Mouse (Mus musculus) liver, embryonic 14.5 days (tissue): ENCODE measurements around the gene Mdm2. TPM values are rescaled to one million over a fixed set of nuclear protein-coding genes. Genes with fewer than 3 reads are reported as not detected.

Source experiments
- ATAC-seq: fragments of 200-750 bp; cut with Nextera tagmentation; 2 replicates; pipeline ENCODE4 v1.8.0; 2017; ENCODE audit warnings: moderate number of reproducible peaks, mild to moderate bottlenecking, moderate library complexity; ENCODE audit not compliant: insufficient read depth
- DNase-seq, 3 experiments: peaks; one replicate each; pipeline ENCODE4 v3.0.0-alpha.2; 2012 to 2013; ENCODE audit warnings: low read depth in 3 of 3, low spot score in 3 of 3
- H3K27ac ChIP-seq: fragments of 300-500 bp; sonication (generic); 2 replicates; pipeline ENCODE4 v1.5.1; 2014; ENCODE audit warnings: moderate library complexity, mild to moderate bottlenecking, control low read depth, inconsistent platforms
- H3K27me3 ChIP-seq: fragments of 300-500 bp; sonication (generic); 2 replicates; pipeline ENCODE4 v1.6.1; 2014; ENCODE audit warnings: mild to moderate bottlenecking, low read length, moderate library complexity; ENCODE audit not compliant: control insufficient read depth, insufficient read depth
- H3K36me3 ChIP-seq: fragments of 300-500 bp; sonication (generic); replicated peaks from 2 replicates; pipeline ENCODE4 v1.6.1; 2014; ENCODE audit warnings: low read depth; ENCODE audit not compliant: control insufficient read depth, insufficient read depth
- H3K4me1 ChIP-seq, 2 experiments: fragments of 200-500 bp in 1 of 2; fragments of 300-500 bp in 1 of 2; sonication (generic) in 1 of 2; replicated peaks; 2 replicates each; pipeline ENCODE4 v1.6.1; 2012 to 2014; ENCODE audit warnings: antibody characterized with exemption in 1 of 2, inconsistent platforms in 1 of 2, low read length in 1 of 2; ENCODE audit not compliant: control insufficient read depth in 2 of 2, insufficient read depth in 2 of 2
- H3K4me2 ChIP-seq: fragments of 300-500 bp; sonication (generic); 2 replicates; pipeline ENCODE4 v1.6.1; 2014; ENCODE audit warnings: low read depth, mild to moderate bottlenecking, control low read depth, moderate library complexity
- H3K4me3 ChIP-seq, 2 experiments: fragments of 200-500 bp in 1 of 2; fragments of 300-500 bp in 1 of 2; sonication (generic) in 1 of 2; 2 replicates each; pipeline ENCODE4 v1.5.1; 2012 to 2014; ENCODE audit warnings: low read depth in 2 of 2, low read length in 2 of 2, mild to moderate bottlenecking in 2 of 2, control low read depth in 1 of 2, inconsistent platforms in 1 of 2, moderate library complexity in 1 of 2; ENCODE audit not compliant: insufficient read depth in 1 of 2
- H3K9ac ChIP-seq: fragments of 300-500 bp; sonication (generic); replicated peaks from 2 replicates; pipeline ENCODE4 v1.6.1; 2014; ENCODE audit warnings: mild to moderate bottlenecking, control low read depth, moderate library complexity
- H3K9me3 ChIP-seq: fragments of 300-500 bp; sonication (generic); 2 replicates; pipeline ENCODE4 v1.6.1; 2016; ENCODE audit warnings: low read length, mixed read lengths; ENCODE audit not compliant: control insufficient read depth
- CTCF ChIP-seq: IDR thresholded peaks from 2 replicates; pipeline ENCODE4 v1.5.1; 2016; ENCODE audit warnings: antibody characterized with exemption, low read depth, control low read depth
- EP300 ChIP-seq: IDR thresholded peaks from 2 replicates; pipeline ENCODE4 v1.6.1; 2016; ENCODE audit warnings: antibody characterized with exemption, low read depth
- WGBS: fragments of 180-500 bp; shearing (Covaris S2); extraction: QIAGEN DNeasy Blood & Tissue Kit; methylation state at CpG from one replicate; pipeline ENCODE4 v1.1.7; 2014; ENCODE audit not compliant: insufficient replicate concordance; 5-methylcytosine and 5-hydroxymethylcytosine counted together
- polyA plus RNA-seq, 2 experiments: library from polyadenylated mRNA; depleted of rRNA in 1 of 2; stranded (reverse) in 1 of 2; unstranded in 1 of 2; fragments of >200 nt; fragmentation: Nextera tagmentation in 1 of 2; extraction: Ambion mirVana in 1 of 2; gene quantifications; 2 replicates each; pipeline versions ENCODE4 v1.2.1 to v1.2.3; 2012 to 2014

Mdm2 gene
- polyA plus RNA-seq, 2 experiments, result 12.8 to 20.0 TPM

DNA sequence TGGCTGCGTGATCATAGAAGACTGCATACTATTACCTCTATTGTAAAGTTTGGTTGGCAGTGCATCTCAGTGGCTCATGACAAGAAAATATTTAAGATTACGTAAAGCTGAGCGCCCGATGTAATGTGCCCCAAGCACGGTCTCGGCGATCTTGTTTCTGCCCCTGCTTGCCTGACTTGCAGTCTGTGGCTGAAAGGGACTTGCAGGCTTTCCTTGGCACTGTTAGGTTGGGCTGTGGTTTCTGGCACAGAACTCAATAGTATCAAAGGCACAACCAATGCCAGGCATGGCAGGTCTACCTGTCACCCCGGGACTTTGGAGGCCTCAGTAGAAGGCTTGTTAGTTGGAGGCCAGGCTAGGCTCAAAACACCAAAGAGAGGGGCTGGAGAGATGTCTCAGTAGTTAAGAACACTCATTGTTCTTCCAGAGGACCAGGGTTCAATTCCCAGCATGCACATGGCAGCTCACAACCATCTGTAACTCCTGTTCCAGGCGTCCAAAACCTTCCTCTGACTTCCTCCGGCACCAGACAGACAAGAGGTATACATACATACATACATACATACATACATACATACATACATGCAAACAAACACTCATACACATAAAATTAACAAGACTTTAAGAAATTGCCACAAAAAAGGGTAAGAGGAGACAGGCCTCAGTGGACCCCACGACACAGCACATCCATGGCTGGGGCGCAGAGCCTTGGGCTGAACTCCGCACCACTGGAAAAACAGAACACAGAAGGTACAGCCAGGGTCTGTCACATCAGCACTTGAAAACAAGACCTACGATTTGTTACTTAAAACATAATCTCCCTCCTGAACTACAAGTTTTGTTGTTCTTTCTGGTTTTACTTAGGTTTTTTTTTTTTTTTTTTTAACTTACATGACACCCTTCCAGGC is 51.8 kb downstream of the Mdm2 start:
- Histone ChIP-seq H3K36me3 (no peaks in the 10 kb centered on the region), H3K27ac (no peak overlapping the region), H3K4me2 (no peak overlapping the region), H3K27me3 (no peaks in the 10 kb centered on the region), H3K4me1 (0 out of 4 replicates have a peak, but pooled peaks cover 0 to 5% of the 10 kb centered on the region in 2 experiments), H3K9ac (no peak overlapping the region), H3K4me3 (no peak overlapping the region), H3K9me3 (no peaks in the 10 kb centered on the region)
- ATAC-seq (no peak), DNase-seq (no peak)
- TF ChIP-seq EP300 (no peak), CTCF (no peak)
- WGBS, result 80% methylated on average over 14 of the region's 14 CpGs

DNA sequence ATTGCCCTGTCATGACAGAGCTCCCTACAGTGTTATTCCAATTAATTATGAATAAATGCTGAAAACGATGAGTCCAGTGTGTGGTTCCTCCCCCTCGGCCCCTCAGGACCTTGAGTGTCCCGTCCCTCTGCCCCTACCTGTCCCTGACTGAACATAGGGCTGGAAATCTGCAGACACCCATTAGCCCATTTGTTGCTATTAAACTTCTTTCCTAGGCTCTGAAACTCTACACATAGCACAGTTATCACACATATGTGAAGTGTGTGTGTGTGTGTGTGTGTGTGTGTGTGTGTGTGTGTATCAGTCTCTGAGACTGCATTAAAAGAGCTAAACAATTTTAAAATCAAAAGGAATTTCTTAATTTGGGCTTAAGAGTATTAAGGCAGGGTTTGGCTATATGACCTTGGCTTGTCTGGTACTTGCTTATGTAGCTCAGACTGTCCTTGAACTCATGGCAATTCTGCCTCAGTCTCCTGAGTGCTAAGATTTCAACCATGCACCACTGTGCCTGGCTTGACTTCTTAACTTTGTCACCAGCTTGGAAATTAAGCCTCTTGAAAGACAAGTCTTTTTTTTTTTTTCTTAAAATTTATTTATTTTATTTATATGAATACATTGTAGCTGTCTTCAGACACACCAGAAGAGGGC is 52.8 kb downstream of the Mdm2 start:
- DNase-seq, result no peak
- no peaks in the 10 kb centered on the region for H3K27me3 ChIP-seq
- no peak overlapping the region for H3K4me3 ChIP-seq
- H3K9ac ChIP-seq, result no peak overlapping the region
- no peaks in the 10 kb centered on the region for H3K9me3 ChIP-seq
- TF ChIP-seq EP300, result no peak
- no peak overlapping the region for H3K4me2 ChIP-seq
- 66% methylated on average over 3 of the region's 3 CpGs for WGBS
- no peak overlapping the region for H3K27ac ChIP-seq
- H3K4me1 ChIP-seq, result no peaks in the 10 kb centered on the region
- no peak for ATAC-seq
- H3K36me3 ChIP-seq, result no peaks in the 10 kb centered on the region

DNA sequence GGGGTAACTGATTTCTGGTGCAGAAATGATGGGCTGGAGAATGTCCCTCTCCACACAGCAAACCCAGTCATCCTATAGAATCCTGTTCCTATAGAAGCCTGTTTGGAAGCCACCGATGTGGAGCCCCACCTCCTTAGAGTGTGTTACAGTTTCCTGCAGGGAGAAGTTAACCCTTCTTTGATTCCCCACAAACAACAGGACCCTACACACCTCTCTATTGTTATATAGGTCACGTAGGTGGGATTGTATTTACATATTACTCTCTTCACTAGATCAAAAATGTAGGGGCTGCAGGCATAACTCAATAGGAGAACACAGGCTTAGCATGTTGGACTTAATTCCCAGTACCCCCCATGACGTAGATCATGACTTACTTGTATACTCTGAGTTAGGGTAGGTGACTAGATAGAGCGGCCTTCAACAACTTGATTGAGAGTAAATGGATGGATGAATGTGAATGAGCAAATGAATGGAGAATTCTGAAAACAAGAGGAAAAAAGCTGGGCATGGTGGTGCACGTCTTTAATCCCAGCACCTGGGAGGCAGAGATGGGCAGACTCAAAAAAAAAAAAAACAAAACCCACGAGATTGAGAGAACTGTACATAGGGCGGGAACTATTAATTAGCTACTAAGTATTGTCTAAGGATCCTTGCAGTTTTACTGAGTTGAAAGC is 53.4 kb downstream of the Mdm2 start:
- no peak for DNase-seq
- H3K27me3 ChIP-seq, result no peaks in the 10 kb centered on the region
- H3K4me2 ChIP-seq, result no peak overlapping the region
- H3K9ac ChIP-seq, result no peak overlapping the region
- 58% methylated on average over 7 of the region's 7 CpGs for WGBS
- ATAC-seq, result no peak
- no peak for TF ChIP-seq CTCF
- no peak for TF ChIP-seq EP300
- no peak overlapping the region for H3K4me3 ChIP-seq
- no peaks in the 10 kb centered on the region for H3K36me3 ChIP-seq
- no peaks in the 10 kb centered on the region for H3K4me1 ChIP-seq
- no peaks in the 10 kb centered on the region for H3K9me3 ChIP-seq
- H3K27ac ChIP-seq, result no peak overlapping the region

- no peak for DNase-seq
- no peak overlapping the region for H3K9ac ChIP-seq
- H3K27me3 ChIP-seq, result no peaks in the 10 kb centered on the region
- H3K36me3 ChIP-seq, result no peaks in the 10 kb centered on the region
- no peaks in the 10 kb centered on the region for H3K9me3 ChIP-seq
- WGBS, result 64% methylated on average over 6 of the region's 6 CpGs
- no peak overlapping the region for H3K4me3 ChIP-seq
- no peaks in the 10 kb centered on the region for H3K4me1 ChIP-seq
- TF ChIP-seq EP300, result no peak
- TF ChIP-seq CTCF, result no peak
- H3K4me2 ChIP-seq, result no peak overlapping the region
- no peak overlapping the region for H3K27ac ChIP-seq
- ATAC-seq, result no peak
Observed at GRCm38 (mm10) chr10:117656662-117656962, 53.9 kb downstream of the Mdm2 start.
